Mouse (Mus musculus) liver, embryonic 14.5 days (tissue): ENCODE data around the gene Dhrs4. TPM values are rescaled to one million over a fixed set of nuclear protein-coding genes. Genes with fewer than 3 reads are reported as not detected.

ENCODE experiments used
- ATAC-seq: fragments of 200-750 bp; cut with Nextera tagmentation; 2 replicates; pipeline ENCODE4 v1.8.0; 2017; ENCODE audit warnings: moderate number of reproducible peaks, mild to moderate bottlenecking, moderate library complexity; ENCODE audit not compliant: insufficient read depth
- DNase-seq, 3 experiments: peaks; one replicate each; pipeline ENCODE4 v3.0.0-alpha.2; 2012 to 2013; ENCODE audit warnings: low read depth in 3 of 3, low spot score in 3 of 3
- H3K27ac ChIP-seq: fragments of 300-500 bp; sonication (generic); 2 replicates; pipeline ENCODE4 v1.5.1; 2014; ENCODE audit warnings: moderate library complexity, mild to moderate bottlenecking, control low read depth, inconsistent platforms
- H3K27me3 ChIP-seq: fragments of 300-500 bp; sonication (generic); 2 replicates; pipeline ENCODE4 v1.6.1; 2014; ENCODE audit warnings: mild to moderate bottlenecking, low read length, moderate library complexity; ENCODE audit not compliant: control insufficient read depth, insufficient read depth
- H3K36me3 ChIP-seq: fragments of 300-500 bp; sonication (generic); replicated peaks from 2 replicates; pipeline ENCODE4 v1.6.1; 2014; ENCODE audit warnings: low read depth; ENCODE audit not compliant: control insufficient read depth, insufficient read depth
- H3K4me1 ChIP-seq, 2 experiments: fragments of 200-500 bp in 1 of 2; fragments of 300-500 bp in 1 of 2; sonication (generic) in 1 of 2; replicated peaks; 2 replicates each; pipeline ENCODE4 v1.6.1; 2012 to 2014; ENCODE audit warnings: antibody characterized with exemption in 1 of 2, inconsistent platforms in 1 of 2, low read length in 1 of 2; ENCODE audit not compliant: control insufficient read depth in 2 of 2, insufficient read depth in 2 of 2
- H3K4me2 ChIP-seq: fragments of 300-500 bp; sonication (generic); 2 replicates; pipeline ENCODE4 v1.6.1; 2014; ENCODE audit warnings: low read depth, mild to moderate bottlenecking, control low read depth, moderate library complexity
- H3K4me3 ChIP-seq, 2 experiments: fragments of 200-500 bp in 1 of 2; fragments of 300-500 bp in 1 of 2; sonication (generic) in 1 of 2; 2 replicates each; pipeline ENCODE4 v1.5.1; 2012 to 2014; ENCODE audit warnings: low read depth in 2 of 2, low read length in 2 of 2, mild to moderate bottlenecking in 2 of 2, control low read depth in 1 of 2, inconsistent platforms in 1 of 2, moderate library complexity in 1 of 2; ENCODE audit not compliant: insufficient read depth in 1 of 2
- H3K9ac ChIP-seq: fragments of 300-500 bp; sonication (generic); replicated peaks from 2 replicates; pipeline ENCODE4 v1.6.1; 2014; ENCODE audit warnings: mild to moderate bottlenecking, control low read depth, moderate library complexity
- H3K9me3 ChIP-seq: fragments of 300-500 bp; sonication (generic); 2 replicates; pipeline ENCODE4 v1.6.1; 2016; ENCODE audit warnings: low read length, mixed read lengths; ENCODE audit not compliant: control insufficient read depth
- CTCF ChIP-seq: IDR thresholded peaks from 2 replicates; pipeline ENCODE4 v1.5.1; 2016; ENCODE audit warnings: antibody characterized with exemption, low read depth, control low read depth
- EP300 ChIP-seq: IDR thresholded peaks from 2 replicates; pipeline ENCODE4 v1.6.1; 2016; ENCODE audit warnings: antibody characterized with exemption, low read depth
- WGBS: fragments of 180-500 bp; shearing (Covaris S2); extraction: QIAGEN DNeasy Blood & Tissue Kit; methylation state at CpG from one replicate; pipeline ENCODE4 v1.1.7; 2014; ENCODE audit not compliant: insufficient replicate concordance; 5-methylcytosine and 5-hydroxymethylcytosine counted together
- polyA plus RNA-seq, 2 experiments: library from polyadenylated mRNA; depleted of rRNA in 1 of 2; stranded (reverse) in 1 of 2; unstranded in 1 of 2; fragments of >200 nt; fragmentation: Nextera tagmentation in 1 of 2; extraction: Ambion mirVana in 1 of 2; gene quantifications; 2 replicates each; pipeline versions ENCODE4 v1.2.1 to v1.2.3; 2012 to 2014

Gene Dhrs4
- polyA plus RNA-seq, 2 experiments = 40.4 to 44.1 TPM

- TF ChIP-seq EP300 (no peak), CTCF (peak; percentile 92)
- Histone ChIP-seq H3K27ac (no peak overlapping the region), H3K9me3 (no peaks in the 10 kb centered on the region), H3K4me1 (no peaks in the 10 kb centered on the region), H3K27me3 (no peaks in the 10 kb centered on the region), H3K36me3 (no peaks in the 10 kb centered on the region), H3K9ac (no peak overlapping the region), H3K4me3 (no peak overlapping the region), H3K4me2 (no peak overlapping the region)
- ATAC-seq (no peak), DNase-seq (peak; percentile 30 to 33 (median 31))
- WGBS = 15% methylated on average over 6 of the region's 6 CpGs
Measured at GRCm38 (mm10) chr14:55438193-55438784, 40.3 kb upstream of the Dhrs4 start.

GRCm38 (mm10) chr14:55457693-55458092 lies 20.9 kb upstream of the Dhrs4 start:
- WGBS = 63% methylated on average over 2 of the region's 2 CpGs
- Histone ChIP-seq H3K36me3 (no peaks in the 10 kb centered on the region), H3K4me3 (no peak overlapping the region), H3K4me2 (no peak overlapping the region), H3K27ac (no peak overlapping the region), H3K27me3 (no peaks in the 10 kb centered on the region), H3K4me1 (no peaks in the 10 kb centered on the region), H3K9me3 (no peaks in the 10 kb centered on the region), H3K9ac (no peak overlapping the region)
- ATAC-seq (no peak), DNase-seq (no peak)
- TF ChIP-seq EP300 (no peak), CTCF (no peak)

GRCm38 (mm10) chr14:55458273-55458672 lies 20.3 kb upstream of the Dhrs4 start:
- no peak for ATAC-seq
- TF ChIP-seq EP300 (no peak), CTCF (peak; percentile 92)
- H3K9me3 ChIP-seq = no peaks in the 10 kb centered on the region

DNA sequence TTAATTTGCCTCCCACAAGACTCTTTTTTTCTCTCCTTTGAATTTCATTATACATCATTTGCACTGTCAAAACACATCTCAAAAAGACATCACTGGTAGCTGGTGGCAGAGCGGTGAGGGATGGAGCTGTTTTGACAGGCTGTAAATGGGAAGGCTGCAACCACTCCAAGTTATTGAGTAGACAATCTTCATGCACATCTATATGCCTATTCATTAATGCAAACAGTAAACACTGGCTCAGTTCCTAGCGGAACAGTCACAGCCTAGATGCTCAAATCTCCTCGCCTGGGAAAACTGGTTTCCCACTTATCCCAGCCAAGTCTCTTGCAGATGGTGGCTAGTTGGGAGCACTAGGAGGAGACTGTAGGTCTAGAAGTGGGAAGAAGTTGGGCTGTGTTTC lies 19.8 kb upstream of the Dhrs4 start:
- Histone ChIP-seq H3K4me3 (no peak overlapping the region), H3K9me3 (no peaks in the 10 kb centered on the region), H3K4me2 (no peak overlapping the region), H3K27ac (no peak overlapping the region), H3K4me1 (no peaks in the 10 kb centered on the region), H3K36me3 (no peaks in the 10 kb centered on the region), H3K27me3 (no peaks in the 10 kb centered on the region), H3K9ac (no peak overlapping the region)
- ATAC-seq = no peak
- DNase-seq = no peak
- TF ChIP-seq CTCF (no peak), EP300 (no peak)
- 65% methylated on average over 3 of the region's 3 CpGs for WGBS

More at GRCm38 (mm10) chr14:55458273-55458672, 20.3 kb upstream of the Dhrs4 start:
- H3K27ac ChIP-seq = no peak overlapping the region
- 13% methylated on average over 10 of the region's 10 CpGs for WGBS
- no peaks in the 10 kb centered on the region for H3K27me3 ChIP-seq
- H3K4me3 ChIP-seq = no peak overlapping the region
- H3K4me2 ChIP-seq = no peak overlapping the region
- H3K4me1 ChIP-seq = no peaks in the 10 kb centered on the region
- H3K36me3 ChIP-seq = no peaks in the 10 kb centered on the region
- DNase-seq = peak; percentile 59 to 66 (median 61)
- H3K9ac ChIP-seq = no peak overlapping the region

DNA sequence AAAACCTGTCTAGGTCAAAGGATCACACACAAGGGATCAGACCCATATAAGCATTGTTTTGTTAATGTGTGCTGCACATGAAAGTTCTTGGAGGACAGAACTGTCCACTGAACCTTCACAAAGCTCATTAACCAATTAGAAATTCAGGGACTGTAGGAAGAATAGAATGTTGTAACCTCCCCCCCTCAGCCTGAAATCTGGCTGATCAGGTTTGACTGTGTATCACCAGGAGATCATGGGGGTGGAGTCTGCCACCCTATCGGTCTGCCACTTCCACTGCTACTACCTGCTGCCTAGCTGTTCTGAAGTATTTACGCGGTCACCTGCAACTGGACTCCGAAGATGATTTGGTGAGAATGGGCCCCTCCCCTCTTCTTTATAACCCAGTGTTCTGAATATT lies 18.8 kb upstream of the Dhrs4 start:
- H3K4me1 ChIP-seq = 0 out of 4 replicates have a peak, but pooled peaks cover 0 to 2% of the 10 kb centered on the region in 2 experiments
- H3K27ac ChIP-seq = no peak overlapping the region
- WGBS = 60% methylated on average over 4 of the region's 4 CpGs
- H3K4me3 ChIP-seq = no peak overlapping the region
- ATAC-seq = no peak
- no peaks in the 10 kb centered on the region for H3K9me3 ChIP-seq
- H3K36me3 ChIP-seq = no peaks in the 10 kb centered on the region
- TF ChIP-seq CTCF (no peak), EP300 (no peak)
- H3K27me3 ChIP-seq = no peaks in the 10 kb centered on the region
- H3K4me2 ChIP-seq = no peak overlapping the region
- no peak overlapping the region for H3K9ac ChIP-seq
- DNase-seq = no peak
